Comparison of ENCODE assay signal across 13 mouse cellular contexts in genomic region chr17:63146514-63146913, GRCm38 (mm10).
DNase-seq lines count a peak whose midpoint lies in the region; ATAC-seq and TF ChIP-seq lines count a peak whose summit lies in the region.
"Had no signal": no experiment of that assay in that cellular context is flagged by ENCODE, and none has a peak within 500 bp of the region (broad histone marks: within the 10 kb centered on the region; RNA-seq: fewer than 3 reads in every experiment).

No protein-coding gene starts in this region.

- no peak for TF ChIP-seq CTCF in lung, postnatal 0 days (IDR thresholded peaks at IDR 0.05)
- TF ChIP-seq CTCF in olfactory bulb, adult 2 months (IDR thresholded peaks at IDR 0.05; ENCODE audit: insufficient read depth, low read depth, low read length), result no peak

- no peak for TF ChIP-seq EP300 in lung, postnatal 0 days (IDR thresholded peaks at IDR 0.05)

- 0 out of 2 replicates have a peak, but pooled peaks have one; percentile 3 for ATAC-seq in lung, postnatal 0 days
- no peak for ATAC-seq in forebrain, embryonic 11.5 days (replicated peaks; ENCODE audit: low FRiP score)
- no peak for ATAC-seq in hindbrain, embryonic 15.5 days (ENCODE audit: low FRiP score, low read depth)

- no peaks in the 10 kb centered on the region for H3K9me3 ChIP-seq in lung, postnatal 0 days (ENCODE audit: low read length)
- H3K9me3 ChIP-seq in forebrain, embryonic 11.5 days (ENCODE audit: control insufficient read depth, low read length), result no peaks in the 10 kb centered on the region; the same call in 1 of the 2 replicates
- no peaks in the 10 kb centered on the region for H3K9me3 ChIP-seq in hindbrain, embryonic 15.5 days

- no peak overlapping the region for H3K27ac ChIP-seq in lung, postnatal 0 days (ENCODE audit: low read length)
- H3K27ac ChIP-seq in forebrain, embryonic 11.5 days (ENCODE audit: low read depth, low read length), result peak overlapping the region; percentile 87; the same call in 1 of the 2 replicates
- peak overlapping the region; percentile 59; the same call in 1 of the 2 replicates for H3K27ac ChIP-seq in hindbrain, embryonic 15.5 days (replicated peaks)
- H3K27ac ChIP-seq in olfactory bulb, adult 2 months (ENCODE audit: insufficient read depth, low read depth, low read length), result peak overlapping the region; percentile 67; the same call in 1 of the 2 replicates

- no peaks in the 10 kb centered on the region for H3K27me3 ChIP-seq in lung, postnatal 0 days (replicated peaks; ENCODE audit: insufficient read depth, low read length)
- peaks cover 5% of the 10 kb centered on the region; the same call in 1 of the 2 replicates for H3K27me3 ChIP-seq in forebrain, embryonic 11.5 days (ENCODE audit: control insufficient read depth, insufficient read depth, low read length)
- H3K27me3 ChIP-seq in hindbrain, embryonic 15.5 days, result no peaks in the 10 kb centered on the region

- no peaks in the 10 kb centered on the region for H3K36me3 ChIP-seq in lung, postnatal 0 days (ENCODE audit: insufficient read depth, low read length)
- H3K36me3 ChIP-seq in forebrain, embryonic 11.5 days (ENCODE audit: control insufficient read depth, insufficient read depth, low read length), result no peaks in the 10 kb centered on the region
- H3K36me3 ChIP-seq in hindbrain, embryonic 15.5 days, result no peaks in the 10 kb centered on the region

- no peak overlapping the region for H3K9ac ChIP-seq in lung, postnatal 0 days (replicated peaks; ENCODE audit: low read depth)
- H3K9ac ChIP-seq in forebrain, embryonic 11.5 days (ENCODE audit: low read length), result no peak overlapping the region
- H3K9ac ChIP-seq in hindbrain, embryonic 15.5 days, result no peak overlapping the region

- DNase-seq in lung, postnatal 0 days (ENCODE audit: low spot score), result no peak
- DNase-seq in lung, postnatal 4 days, result no peak
- no peak for DNase-seq in forebrain, embryonic 11.5 days (ENCODE audit: low spot score)
- no peak for DNase-seq in thymus, postnatal 25 days
- DNase-seq in right cerebral cortex, postnatal 25 days, result no peak
- DNase-seq: cerebellum, adult 2 months; heart, postnatal 10 days; kidney, adult 11 months; liver; lung, postnatal 36 days had no signal

- no peaks in the 10 kb centered on the region for H3K4me1 ChIP-seq in lung, postnatal 0 days (ENCODE audit: insufficient read depth, low read depth, low read length)
- peaks cover 22% of the 10 kb centered on the region for H3K4me1 ChIP-seq in forebrain, embryonic 11.5 days (replicated peaks; ENCODE audit: control insufficient read depth, insufficient read depth, low read length)
- H3K4me1 ChIP-seq in hindbrain, embryonic 15.5 days (replicated peaks), result peaks cover 30% of the 10 kb centered on the region
- H3K4me1 ChIP-seq in olfactory bulb, adult 2 months (ENCODE audit: control insufficient read depth, insufficient read depth, low read length), result peaks cover 9% of the 10 kb centered on the region

- 27% methylated on average over 2 of the region's 2 CpGs for WGBS in lung, postnatal 0 days
- 34% methylated on average over 2 of the region's 2 CpGs for WGBS in forebrain, embryonic 11.5 days
- 28% methylated on average over 2 of the region's 2 CpGs for WGBS in hindbrain, embryonic 15.5 days
- WGBS in olfactory bulb, adult 2 months, result 41% methylated on average over 2 of the region's 2 CpGs

- no peak overlapping the region for H3K4me3 ChIP-seq in lung, postnatal 0 days (ENCODE audit: low read depth, low read length)
- H3K4me3 ChIP-seq in forebrain, embryonic 11.5 days (ENCODE audit: low read depth, low read length), result no peak overlapping the region
- H3K4me3 ChIP-seq in hindbrain, embryonic 15.5 days, result no peak overlapping the region
- H3K4me3 ChIP-seq in olfactory bulb, adult 2 months (ENCODE audit: insufficient read depth, low read depth, low read length), result no peak overlapping the region
- H3K4me3 ChIP-seq: myocyte had no signal

- TF ChIP-seq POLR2A in olfactory bulb, adult 2 months (IDR thresholded peaks at IDR 0.05; ENCODE audit: insufficient read depth, low read depth, low read length), result no peak

- H3K4me2 ChIP-seq in lung, postnatal 0 days (replicated peaks; ENCODE audit: low read depth, low read length), result no peak overlapping the region
- H3K4me2 ChIP-seq in forebrain, embryonic 11.5 days (ENCODE audit: low read depth, low read length, severe bottlenecking), result no peak overlapping the region
- no peak overlapping the region for H3K4me2 ChIP-seq in hindbrain, embryonic 15.5 days
